Mouse (Mus musculus) thymus, adult 2 months (tissue): Measurements from ENCODE around the gene Ccser1.

Experiments used
- CTCF ChIP-seq: fragments of 200-500 bp; IDR thresholded peaks from 2 replicates; pipeline ENCODE4 v1.5.1; 2012; ENCODE audit warnings: mild to moderate bottlenecking, control low read depth, low read length, moderate library complexity, borderline replicate concordance; ENCODE audit not compliant: control insufficient read depth, poor library complexity, insufficient read depth; ENCODE audit errors: extremely low read depth
- POLR2A ChIP-seq: fragments of 200-500 bp; IDR thresholded peaks from 2 replicates; pipeline ENCODE4 v1.6.1; 2012; ENCODE audit warnings: mild to moderate bottlenecking, low read length, control low read depth, moderate library complexity; ENCODE audit not compliant: control insufficient read depth, poor library complexity, insufficient read depth; ENCODE audit errors: extremely low read depth

DNA sequence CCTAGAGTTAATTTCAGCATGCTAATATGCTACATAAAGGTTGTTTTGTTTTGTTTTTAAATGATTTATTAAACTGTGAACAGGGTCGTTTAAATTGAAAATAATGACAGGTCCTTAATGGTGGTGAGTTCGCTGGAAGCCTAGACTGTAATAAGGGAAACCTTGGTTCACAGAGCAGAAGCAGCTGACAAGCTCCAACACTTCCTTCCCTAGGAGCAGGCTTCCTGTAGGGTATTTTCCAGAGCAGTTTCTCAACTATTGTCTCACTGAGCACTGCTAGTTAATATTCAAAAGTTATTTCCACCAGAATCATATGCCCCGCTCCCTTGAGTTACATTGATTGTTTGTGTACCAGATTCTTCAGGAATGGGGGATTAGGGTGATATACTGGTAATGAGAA, 93.3 kb downstream of the Ccser1 start:
- TF ChIP-seq CTCF = no peak
- TF ChIP-seq POLR2A = no peak
